Mouse (Mus musculus) testis, adult 2 months (tissue): ENCODE measurements around the gene Thnsl2.

Source experiments
- CTCF ChIP-seq: fragments of 200-500 bp; IDR thresholded peaks from 2 replicates; pipeline ENCODE4 v1.5.1; 2012; ENCODE audit warnings: low read depth, mild to moderate bottlenecking, inconsistent platforms, low read length, moderate library complexity; ENCODE audit not compliant: control insufficient read depth, insufficient read depth, insufficient replicate concordance
- POLR2A ChIP-seq: fragments of 200-500 bp; IDR thresholded peaks from 2 replicates; pipeline ENCODE4 v1.6.1; 2012; ENCODE audit warnings: low read depth, mild to moderate bottlenecking, inconsistent platforms, low read length, moderate library complexity; ENCODE audit not compliant: control insufficient read depth

DNA sequence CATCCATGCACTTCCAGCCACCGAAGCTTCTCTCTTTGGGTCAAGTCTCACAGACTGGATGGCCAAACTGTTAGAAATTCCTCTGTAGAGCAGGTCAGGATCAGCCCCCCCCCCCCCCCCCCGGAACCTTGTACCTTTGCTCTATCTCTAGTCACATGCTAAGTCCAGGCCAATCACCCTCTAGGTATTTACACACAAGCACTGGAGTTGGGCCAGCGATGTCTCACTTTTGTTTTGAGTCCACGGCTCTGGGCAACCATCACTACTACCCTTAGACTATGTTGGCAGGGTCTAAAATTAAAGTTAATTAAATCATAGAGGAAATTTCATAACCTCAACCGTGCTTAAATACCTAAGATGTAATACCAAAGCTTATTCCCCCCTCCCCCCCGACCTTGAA, 50.6 kb downstream of the Thnsl2 start:
- no peak for TF ChIP-seq CTCF
- no peak for TF ChIP-seq POLR2A
